Mouse (Mus musculus) heart, postnatal 14 days (tissue): ENCODE measurements around the gene Cmip. TPM values are rescaled to one million over a fixed set of nuclear protein-coding genes. Genes with fewer than 3 reads are reported as not detected.

Experiments
- DNase-seq, 2 experiments: peaks; one replicate each; pipeline ENCODE4 v3.0.0; 2021 to 2022
- intact Hi-C: fragments of 180-260 bp; cut with DNase I; formaldehyde crosslinking; loops from one replicate; pipeline ENCODE4 v1.15.1; 2025
- total RNA-seq, 2 experiments: library from RNA; stranded (reverse); gene quantifications; 2 replicates each; pipeline ENCODE4 v1.2.3; 2021

The Cmip gene
- total RNA-seq, 2 experiments from 2014 or later: 29.5 to 30.9 TPM

DNA sequence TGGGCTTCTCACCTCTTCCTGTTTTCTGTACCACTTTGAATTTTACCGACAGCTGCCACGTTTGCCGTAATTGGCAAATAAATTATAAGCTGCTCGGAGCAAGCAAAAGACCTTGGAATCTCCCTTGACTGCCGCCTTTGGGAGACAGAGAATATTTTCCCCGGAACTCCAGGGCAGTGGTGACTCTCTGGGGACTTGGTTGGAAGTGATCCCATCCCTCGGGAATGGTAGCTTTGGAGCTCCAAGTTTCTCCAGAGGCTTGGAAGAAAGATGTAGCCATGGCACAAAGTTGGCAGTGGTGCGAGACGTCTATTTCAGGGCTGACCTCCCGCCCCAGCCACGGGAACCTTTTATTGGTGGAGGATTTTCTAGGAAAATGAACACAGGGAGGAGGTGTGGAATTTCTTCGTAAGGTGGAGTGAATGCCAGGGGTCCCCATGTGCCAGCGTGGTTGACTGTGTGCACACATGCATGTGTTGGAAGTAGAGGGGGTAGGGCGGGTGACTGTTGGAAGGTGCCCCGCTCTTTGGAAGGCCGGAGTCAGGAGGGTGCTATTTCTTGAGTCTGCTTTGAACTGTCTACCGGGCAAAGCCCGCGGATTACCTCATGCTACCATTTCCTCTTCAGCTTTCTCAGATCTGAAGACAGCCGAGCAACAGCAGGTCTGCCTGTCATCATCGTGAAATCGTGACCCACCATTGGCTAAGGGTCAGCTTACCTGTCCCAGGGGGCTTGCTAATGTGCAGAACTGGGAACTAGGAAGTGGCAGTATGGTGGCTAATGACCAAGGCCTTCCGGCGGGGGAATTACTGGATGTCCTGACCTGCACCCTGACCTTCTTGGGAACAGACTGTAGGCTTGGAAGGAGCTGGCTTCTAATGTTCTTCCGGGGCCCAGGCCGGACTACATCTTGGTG is 62.3 kb downstream of the Cmip start:
- DNase-seq: no peak
- intact Hi-C loops: no loop called here

DNA sequence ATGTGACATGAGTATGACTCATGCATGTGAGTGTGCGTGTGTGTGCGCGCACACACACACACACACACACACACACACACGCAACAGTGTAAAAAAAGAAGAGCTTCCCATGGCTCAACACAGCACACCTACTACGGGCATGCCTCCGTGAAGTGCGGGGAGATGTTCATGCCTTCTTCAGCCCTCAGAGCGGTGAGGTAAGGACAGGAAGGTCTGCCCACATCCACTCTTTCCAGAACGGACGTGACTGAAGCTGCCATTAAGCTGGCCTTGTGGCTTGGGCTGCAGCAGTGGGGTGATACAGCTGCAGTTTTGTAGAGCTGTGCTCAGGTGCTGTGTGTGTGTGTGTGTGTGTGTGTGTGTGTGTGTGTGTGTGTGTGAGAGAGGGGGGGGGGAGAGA is 63.8 kb downstream of the Cmip start:
- no peak for DNase-seq
- intact Hi-C loops: no loop called here

- no peak for DNase-seq
- intact Hi-C loops: no loop called here
Observed at GRCm38 (mm10) chr8:117321232-117321631, 64.4 kb downstream of the Cmip start.

GRCm38 (mm10) chr8:117322021-117322420 is 65.2 kb downstream of the Cmip start:
- intact Hi-C loops: no loop called here
- no peak for DNase-seq

- intact Hi-C loops: no loop called here
- no peak for DNase-seq
Observed at GRCm38 (mm10) chr8:117322715-117323310, 65.9 kb downstream of the Cmip start.

- no peak for DNase-seq
- intact Hi-C loops: no loop called here
Observed at GRCm38 (mm10) chr8:117324821-117325220, 68.0 kb downstream of the Cmip start.

DNA sequence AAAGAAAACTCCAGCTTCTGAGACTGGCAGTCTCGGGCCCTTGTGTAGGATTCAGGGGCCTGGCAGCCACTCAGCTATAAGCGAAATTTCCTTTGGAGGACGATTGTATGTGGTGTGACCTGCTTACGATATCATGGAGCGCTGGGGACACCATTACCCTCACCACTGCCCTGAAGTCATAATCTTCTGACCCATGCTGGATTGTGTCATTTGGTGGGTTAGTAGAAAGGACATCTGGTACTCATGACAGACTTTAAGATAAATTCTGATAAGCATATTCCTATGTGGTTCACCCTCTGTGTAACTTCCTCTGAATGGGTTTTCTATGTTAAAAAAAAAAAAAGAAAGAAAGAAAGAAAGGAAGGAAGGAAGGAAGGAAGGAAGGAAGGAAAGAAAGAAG is 69.9 kb downstream of the Cmip start:
- intact Hi-C loops: no loop called here
- DNase-seq: no peak

DNA sequence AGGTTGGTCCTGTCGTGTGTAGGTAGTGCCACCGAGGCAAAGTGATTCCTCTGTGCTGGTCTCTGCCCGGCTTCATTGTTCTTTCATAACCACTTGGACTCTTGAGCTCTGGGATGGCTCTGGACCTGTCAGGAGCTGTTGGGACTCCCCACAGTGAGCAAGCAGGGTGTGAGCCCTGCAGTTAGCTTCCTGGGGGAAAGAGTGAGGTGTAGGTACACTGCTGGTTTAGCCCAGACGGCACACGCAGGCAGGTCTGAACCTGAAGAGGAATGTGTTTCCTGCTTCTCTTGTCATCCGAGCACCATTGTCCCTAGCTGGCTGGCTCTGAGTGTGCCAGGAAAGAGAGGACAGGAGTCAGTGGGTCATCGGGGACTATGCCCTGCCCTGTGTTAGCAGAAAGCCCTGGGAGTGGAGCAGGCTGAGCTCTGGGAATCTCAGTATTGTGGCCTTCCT is 70.5 kb downstream of the Cmip start:
- intact Hi-C loops: no loop called here
- DNase-seq: no peak

- no peak for DNase-seq
- intact Hi-C loops: no loop called here
Observed at GRCm38 (mm10) chr8:117328758-117329157, 71.9 kb downstream of the Cmip start.

GRCm38 (mm10) chr8:117329167-117329566 is 72.3 kb downstream of the Cmip start:
- intact Hi-C loops: no loop called here
- DNase-seq: no peak

DNA sequence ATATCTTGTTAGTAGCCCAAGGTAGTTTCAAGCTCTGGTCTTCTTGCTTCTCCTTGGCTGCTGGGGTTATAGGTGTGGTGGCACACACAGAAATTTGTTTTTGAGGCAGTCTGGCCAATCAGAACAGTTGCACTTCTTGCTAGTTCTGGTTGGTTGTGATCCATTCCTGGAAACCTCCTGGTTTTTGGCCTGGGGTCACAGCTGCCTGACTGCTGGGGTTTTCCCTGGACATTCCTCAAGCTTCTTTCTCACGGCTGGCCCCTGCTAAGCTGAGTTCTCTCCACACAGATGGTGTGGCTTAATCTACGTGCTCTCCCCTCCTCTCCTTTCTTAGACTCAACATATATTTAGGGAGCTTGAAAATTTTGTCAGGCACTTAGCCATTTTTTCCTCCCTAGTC is 73.0 kb downstream of the Cmip start:
- intact Hi-C loops: no loop called here
- no peak for DNase-seq

DNA sequence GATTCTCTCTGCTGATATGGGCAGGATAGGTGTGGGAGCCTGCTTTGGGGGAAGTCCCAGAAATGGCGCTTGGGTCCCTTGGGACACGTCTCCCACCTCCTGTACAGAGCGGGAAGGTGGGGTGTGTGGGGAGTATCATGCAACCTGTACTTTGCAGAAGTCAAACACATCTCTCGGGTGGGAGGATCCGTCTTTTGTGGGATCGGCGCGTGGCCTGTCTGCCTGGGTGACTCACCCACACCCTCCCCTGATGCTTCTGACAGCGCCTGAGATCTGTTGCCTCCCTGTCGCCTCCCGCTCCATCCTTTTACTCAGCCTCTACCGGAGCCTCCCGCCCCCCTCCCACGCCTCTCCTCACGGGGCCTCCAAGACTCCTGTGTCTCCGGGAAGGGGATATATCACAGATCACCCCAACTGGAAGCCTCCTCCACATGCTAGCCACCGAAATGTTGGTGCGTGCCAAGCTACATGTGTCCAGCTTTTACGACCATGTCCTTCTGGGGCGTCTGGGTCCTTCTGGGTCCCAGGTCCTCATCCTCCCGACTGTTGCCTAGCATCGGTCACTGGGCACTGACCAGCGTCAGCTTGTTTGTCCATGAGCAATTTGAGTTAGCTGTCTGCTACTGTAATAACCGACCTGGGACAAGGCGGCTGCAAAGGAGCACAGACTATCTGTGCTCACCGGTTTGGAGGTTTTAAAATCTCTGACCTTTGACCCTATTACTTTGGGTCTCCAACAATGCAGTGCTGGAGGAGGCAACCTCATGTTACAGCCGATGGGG is 75.6 kb downstream of the Cmip start:
- intact Hi-C loops: no loop called here
- DNase-seq: no peak

DNA sequence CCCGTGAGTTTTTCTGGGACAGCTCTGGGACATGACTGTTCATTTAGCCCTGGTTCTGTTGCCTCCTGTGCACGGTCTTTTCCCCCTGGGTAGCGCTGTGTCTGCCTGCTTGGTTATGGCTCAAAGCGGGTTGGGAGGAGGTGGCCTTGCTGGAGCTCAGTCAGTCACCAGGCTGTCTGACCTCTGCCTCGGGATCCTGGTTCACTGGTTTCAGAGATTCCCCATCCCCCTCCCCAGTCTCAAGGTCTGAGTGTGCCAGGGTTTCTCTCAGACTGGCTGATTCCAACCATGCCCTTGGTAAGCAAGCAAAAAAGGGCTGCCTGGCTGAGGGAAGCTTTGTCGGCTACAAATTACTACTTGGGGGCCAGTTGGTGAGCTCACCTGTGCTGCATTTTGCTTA is 76.8 kb downstream of the Cmip start:
- intact Hi-C loops: no loop called here
- no peak for DNase-seq

DNA sequence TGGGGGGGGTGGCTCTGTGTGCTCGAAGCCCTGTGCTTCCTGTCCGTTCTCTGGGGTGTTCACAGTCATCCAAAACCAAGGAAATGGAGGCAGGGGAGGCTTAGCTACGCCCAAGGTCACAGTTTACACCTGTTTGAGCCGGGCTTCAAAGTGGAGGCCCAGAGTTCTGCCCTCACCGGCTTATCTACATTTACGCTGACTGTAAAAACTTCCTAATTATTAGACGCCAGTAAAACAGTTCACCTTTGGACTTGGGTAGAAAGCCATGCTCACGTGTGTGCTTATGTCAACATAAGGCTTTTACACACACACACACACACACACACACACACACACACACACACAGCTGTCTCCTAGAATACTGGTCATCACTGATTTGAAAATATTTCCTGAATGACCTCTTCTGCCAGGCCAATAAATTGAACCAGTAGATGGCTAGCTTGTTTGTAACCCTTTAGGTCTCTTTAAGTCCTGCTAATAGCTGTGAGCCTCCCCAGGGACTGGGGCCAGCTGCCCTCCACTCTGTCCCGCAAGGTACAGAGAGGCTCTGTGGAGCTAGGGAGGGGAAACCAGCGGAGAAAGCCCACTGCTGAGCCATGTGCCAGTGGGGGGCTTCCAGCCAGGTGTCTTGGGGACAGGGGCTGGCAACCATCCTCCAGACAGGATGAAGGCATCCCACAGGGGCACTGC is 77.3 kb downstream of the Cmip start:
- intact Hi-C loops: no loop called here

GRCm38 (mm10) chr8:117334748-117335393 is 78.0 kb downstream of the Cmip start:
- DNase-seq: no peak
- intact Hi-C loops: no loop called here

More for the DNA sequence above, 77.3 kb downstream of the Cmip start:
- no peak for DNase-seq

- intact Hi-C loops: no loop called here
- no peak for DNase-seq
Observed at GRCm38 (mm10) chr8:117335423-117335822, 78.6 kb downstream of the Cmip start.

DNA sequence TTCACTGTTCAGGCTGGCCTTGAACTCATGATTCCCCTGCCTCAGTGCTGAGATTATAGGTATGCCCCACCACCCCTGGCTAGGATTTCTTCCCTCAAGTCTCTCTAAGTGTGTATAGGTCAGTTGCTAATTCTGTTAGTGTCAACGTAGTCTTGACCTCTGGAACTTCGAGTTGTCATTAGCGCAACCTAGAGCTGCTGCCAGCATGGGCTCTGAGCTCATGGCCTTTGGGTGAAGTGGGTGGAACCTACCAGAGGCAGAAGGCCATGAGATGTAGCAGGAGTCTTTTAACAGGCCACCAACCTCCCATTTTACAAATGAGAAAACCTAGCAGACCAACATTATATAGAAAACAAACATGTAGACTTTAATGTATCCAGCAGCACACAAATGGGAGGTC is 80.3 kb downstream of the Cmip start:
- intact Hi-C loops: no loop called here
- DNase-seq: no peak

DNA sequence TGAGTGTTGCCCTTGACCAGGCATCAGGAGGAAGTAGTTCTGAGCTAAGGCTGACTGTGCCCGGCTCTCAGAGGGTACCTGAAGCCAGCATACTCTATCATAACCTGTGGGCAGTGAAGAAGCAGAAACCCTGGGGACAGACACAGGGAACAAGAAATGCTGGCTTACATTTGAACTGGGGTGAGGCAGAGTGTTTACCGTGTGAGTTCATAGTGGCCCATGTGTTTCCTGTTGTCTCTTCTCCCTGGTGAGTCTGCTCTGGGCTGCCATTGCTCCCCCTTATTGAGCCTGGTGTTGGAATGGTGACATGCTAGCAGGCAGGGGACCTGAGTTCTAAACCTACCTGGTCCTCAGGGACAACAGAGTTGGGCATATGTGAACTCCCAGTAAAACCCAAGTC is 81.8 kb downstream of the Cmip start:
- intact Hi-C loops: no loop called here
- DNase-seq: no peak

DNA sequence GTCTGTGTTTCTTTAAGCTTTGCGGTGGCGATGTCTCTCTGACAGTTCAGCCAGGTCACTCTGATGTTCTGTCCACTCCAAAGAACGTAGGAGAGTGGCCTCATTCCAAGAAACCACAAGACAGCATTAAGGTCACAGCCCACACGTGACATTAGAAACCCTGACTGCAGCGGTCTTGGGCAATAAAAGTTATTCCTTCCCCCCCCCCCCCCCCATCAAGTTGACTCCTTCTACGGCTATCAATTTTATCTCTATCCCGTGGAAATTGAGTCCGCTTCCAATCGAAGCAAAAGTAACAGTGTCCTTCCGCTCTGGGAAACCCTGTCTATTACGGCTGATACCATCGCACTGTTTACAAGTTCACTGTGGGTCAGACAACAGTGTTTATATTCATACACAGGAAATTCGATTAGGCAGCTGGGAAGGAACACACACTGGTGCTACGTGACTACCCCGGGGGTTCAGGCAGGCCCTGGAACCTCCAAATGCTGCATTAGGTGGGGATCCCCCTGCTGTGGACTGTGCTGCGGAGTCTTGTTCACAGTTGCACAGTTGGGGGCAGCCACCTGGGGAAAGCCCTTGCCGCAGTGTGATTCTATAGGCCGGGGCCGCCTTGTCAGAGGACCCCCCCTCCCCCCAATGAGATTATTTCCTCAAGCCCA is 82.6 kb downstream of the Cmip start:
- intact Hi-C loops: no loop called here
- DNase-seq: no peak
